Mouse (Mus musculus): Measurements from ENCODE around the gene Slc39a1.

DNA sequence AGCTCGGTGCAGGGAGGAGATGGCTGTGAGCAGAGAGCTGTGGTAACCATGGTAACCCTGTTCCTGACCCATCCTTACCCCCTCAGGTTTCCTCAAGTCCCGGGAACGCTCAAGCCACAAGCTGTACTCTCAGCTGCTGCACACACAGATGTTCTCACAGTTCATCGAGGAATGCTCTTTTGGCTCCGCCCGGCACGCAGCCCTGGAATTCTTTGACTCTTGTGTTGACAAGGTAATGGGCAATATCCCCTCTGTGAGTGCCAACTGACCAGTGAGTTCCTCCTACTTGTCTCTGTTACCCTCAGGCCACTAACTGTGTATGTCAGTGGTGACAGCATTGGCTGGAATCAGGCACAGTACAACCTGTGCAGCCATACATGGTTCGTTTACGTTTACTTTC, 24.2 kb downstream of the Slc39a1 start:
- TF ChIP-seq CTCF (IDR thresholded peaks at IDR 0.05; ENCODE audit: control insufficient read depth, insufficient read depth, insufficient read length) (no peak), USF1 (IDR thresholded peaks at IDR 0.05; ENCODE audit: low read depth) (no peak), MYOD1 (IDR thresholded peaks at IDR 0.05; ENCODE audit: control insufficient read depth, insufficient read length, low read depth) (no peak), CEBPB (IDR thresholded peaks at IDR 0.05; ENCODE audit: low read depth) (no peak)
